Mouse (Mus musculus) heart, postnatal 0 days (tissue): ENCODE measurements around the gene Mapkapk2. TPM values are rescaled to one million over a fixed set of nuclear protein-coding genes. Genes with fewer than 3 reads are reported as not detected.

Experiments
- ATAC-seq: fragments of 200-750 bp; cut with Nextera tagmentation; 2 replicates; pipeline ENCODE4 v1.8.0; 2017; ENCODE audit warnings: low read depth, moderate number of reproducible peaks, moderate library complexity; ENCODE audit not compliant: insufficient read depth
- DNase-seq: peaks from one replicate; pipeline ENCODE4 v3.0.0-alpha.2; 2016; ENCODE audit warnings: low spot score
- H3K27ac ChIP-seq: fragments of 300-500 bp; sonication (generic); 2 replicates; pipeline ENCODE4 v1.5.1; 2014; ENCODE audit warnings: low read depth, mild to moderate bottlenecking
- H3K27me3 ChIP-seq: fragments of 300-500 bp; sonication (generic); 2 replicates; pipeline ENCODE4 v1.6.1; 2014; ENCODE audit warnings: low read length, mixed read lengths; ENCODE audit not compliant: control insufficient read depth, insufficient read depth
- H3K36me3 ChIP-seq: fragments of 300-500 bp; sonication (generic); replicated peaks from 2 replicates; pipeline ENCODE4 v1.6.1; 2014; ENCODE audit warnings: low read length, mixed read lengths; ENCODE audit not compliant: control insufficient read depth, insufficient read depth
- H3K4me1 ChIP-seq: fragments of 300-500 bp; sonication (generic); 2 replicates; pipeline ENCODE4 v1.6.1; 2014; ENCODE audit warnings: antibody characterized with exemption; ENCODE audit not compliant: control insufficient read depth, insufficient read depth
- H3K4me2 ChIP-seq: fragments of 300-500 bp; sonication (generic); 2 replicates; pipeline ENCODE4 v1.6.1; 2014; ENCODE audit warnings: low read depth, mild to moderate bottlenecking, low read length, moderate library complexity
- H3K4me3 ChIP-seq: fragments of 300-500 bp; sonication (generic); 2 replicates; pipeline ENCODE4 v1.5.1; 2014; ENCODE audit warnings: low read depth, low read length
- H3K9ac ChIP-seq: fragments of 300-500 bp; sonication (generic); replicated peaks from 2 replicates; pipeline ENCODE4 v1.6.1; 2014; ENCODE audit warnings: low read depth, low read length, mixed read lengths
- H3K9me3 ChIP-seq: fragments of 300-500 bp; sonication (generic); replicated peaks from 2 replicates; pipeline ENCODE4 v1.6.1; 2016; ENCODE audit warnings: low read length; ENCODE audit not compliant: control insufficient read depth
- CTCF ChIP-seq: IDR thresholded peaks from 2 replicates; pipeline ENCODE4 v1.5.1; 2016; ENCODE audit warnings: antibody characterized with exemption, control low read depth, low read depth
- EP300 ChIP-seq: IDR thresholded peaks from 2 replicates; pipeline ENCODE4 v1.6.1; 2016; ENCODE audit warnings: antibody characterized with exemption, low read depth
- WGBS: fragments of 180-500 bp; shearing (Covaris S2); extraction: QIAGEN DNeasy Blood & Tissue Kit; methylation state at CpG from one replicate; pipeline ENCODE4 v1.1.7; 2014; 5-methylcytosine and 5-hydroxymethylcytosine counted together
- polyA plus RNA-seq: library from polyadenylated mRNA; unstranded; fragments of >200 nt; fragmentation: Nextera tagmentation; extraction: Ambion mirVana; gene quantifications from 2 replicates; pipeline ENCODE4 v1.2.1, GENCODE M21; 2015
- total RNA-seq: library from RNA; depleted of rRNA; stranded (reverse); fragments of >200 nt; gene quantifications from 2 replicates; pipeline ENCODE4 v1.2.3, GENCODE M21; 2014; ENCODE audit warnings: low replicate concordance

Mapkapk2 gene
- total and polyA plus RNA-seq, 2 experiments from 2014 or later = 69.9 to 302 TPM

DNA sequence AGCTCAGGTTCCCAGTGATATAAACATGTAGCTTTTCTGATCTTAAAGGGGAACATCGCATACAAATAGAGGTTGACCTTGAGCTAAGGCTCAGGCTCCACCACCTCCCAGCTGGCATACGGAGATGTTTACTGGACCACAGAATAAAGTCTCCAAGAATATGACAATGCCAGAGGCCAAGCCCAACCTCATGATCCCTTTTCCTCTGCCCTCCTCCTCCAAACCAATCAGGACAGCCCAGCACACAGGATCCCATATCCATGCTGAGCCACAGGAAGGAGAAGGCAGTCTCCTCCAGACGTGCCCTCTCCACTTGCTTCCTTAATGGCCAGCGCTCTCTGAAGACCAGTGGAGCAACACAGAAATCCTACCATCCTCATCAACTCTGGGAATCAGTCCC is 6.7 kb downstream of the Mapkapk2 start:
- H3K4me1 ChIP-seq = peaks cover 93% of the 10 kb centered on the region
- DNase-seq (no peak), ATAC-seq (peak; percentile 15; the same call in 1 of the 2 replicates)
- peak overlapping the region; percentile 47 for H3K4me2 ChIP-seq
- TF ChIP-seq EP300 (no peak), CTCF (no peak)
- H3K36me3 ChIP-seq = no peaks in the 10 kb centered on the region
- H3K4me3 ChIP-seq = 0 out of 2 replicates have a peak overlapping the region, but pooled peaks have one; percentile 8
- no peaks in the 10 kb centered on the region for H3K27me3 ChIP-seq
- WGBS = 37% methylated on average over 4 of the region's 4 CpGs
- H3K9me3 ChIP-seq = no peaks in the 10 kb centered on the region
- H3K27ac ChIP-seq = peak overlapping the region; percentile 92
- H3K9ac ChIP-seq = peak overlapping the region; percentile 53

GRCm38 (mm10) chr1:131090261-131090660 is 7.4 kb downstream of the Mapkapk2 start:
- Histone ChIP-seq H3K9ac (peak overlapping the region; percentile 53), H3K27ac (peak overlapping the region; percentile 92), H3K4me1 (peaks cover 89% of the 10 kb centered on the region), H3K4me3 (0 out of 2 replicates have a peak overlapping the region, but pooled peaks have one; percentile 8), H3K9me3 (no peaks in the 10 kb centered on the region), H3K27me3 (no peaks in the 10 kb centered on the region), H3K4me2 (peak overlapping the region; percentile 47), H3K36me3 (no peaks in the 10 kb centered on the region)
- ATAC-seq (peak; percentile 82), DNase-seq (peak; percentile 86)
- 15% methylated on average over 5 of the region's 5 CpGs for WGBS
- TF ChIP-seq EP300 (no peak), CTCF (no peak)

GRCm38 (mm10) chr1:131089525-131090127 is 8.0 kb downstream of the Mapkapk2 start:
- DNase-seq (no peak), ATAC-seq (peak; percentile 62)
- 47% methylated on average over 2 of the region's 2 CpGs for WGBS
- Histone ChIP-seq H3K27ac (peak overlapping the region; percentile 92), H3K27me3 (no peaks in the 10 kb centered on the region), H3K4me1 (peaks cover 89% of the 10 kb centered on the region), H3K4me3 (no peak overlapping the region), H3K9ac (peak overlapping the region; percentile 10; the same call in 1 of the 2 replicates), H3K4me2 (peak overlapping the region; percentile 36), H3K9me3 (no peaks in the 10 kb centered on the region), H3K36me3 (no peaks in the 10 kb centered on the region)
- TF ChIP-seq EP300 = no peak
- no peak for TF ChIP-seq CTCF

DNA sequence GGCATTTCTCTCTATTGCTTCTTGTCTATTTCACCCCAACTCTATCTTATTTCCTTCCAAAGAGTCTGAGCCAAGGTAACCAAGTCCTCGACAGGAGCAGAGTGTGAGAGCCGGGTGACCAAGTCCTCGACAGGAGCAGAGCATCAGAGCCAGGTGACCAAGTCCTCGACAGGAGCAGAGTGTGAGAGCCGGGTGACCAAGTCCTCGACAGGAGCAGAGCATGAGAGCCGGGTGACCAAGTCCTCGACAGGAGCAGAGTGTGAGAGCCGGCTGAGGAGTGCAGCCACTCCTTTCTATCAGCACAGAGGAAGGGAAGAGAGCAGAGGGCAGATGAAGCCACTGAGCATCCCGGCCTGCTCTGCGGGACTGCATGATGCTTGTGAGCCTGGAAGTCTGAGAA is 9.1 kb downstream of the Mapkapk2 start:
- Histone ChIP-seq H3K36me3 (no peaks in the 10 kb centered on the region), H3K27me3 (no peaks in the 10 kb centered on the region), H3K4me2 (peak overlapping the region; percentile 15; the same call in 1 of the 2 replicates), H3K4me1 (peaks cover 93% of the 10 kb centered on the region), H3K9ac (no peak overlapping the region), H3K9me3 (no peaks in the 10 kb centered on the region), H3K4me3 (no peak overlapping the region), H3K27ac (peak overlapping the region; percentile 46)
- DNase-seq (no peak), ATAC-seq (no peak)
- TF ChIP-seq EP300 = no peak
- TF ChIP-seq CTCF = no peak
- 25% methylated on average over 11 of the region's 11 CpGs for WGBS

DNA sequence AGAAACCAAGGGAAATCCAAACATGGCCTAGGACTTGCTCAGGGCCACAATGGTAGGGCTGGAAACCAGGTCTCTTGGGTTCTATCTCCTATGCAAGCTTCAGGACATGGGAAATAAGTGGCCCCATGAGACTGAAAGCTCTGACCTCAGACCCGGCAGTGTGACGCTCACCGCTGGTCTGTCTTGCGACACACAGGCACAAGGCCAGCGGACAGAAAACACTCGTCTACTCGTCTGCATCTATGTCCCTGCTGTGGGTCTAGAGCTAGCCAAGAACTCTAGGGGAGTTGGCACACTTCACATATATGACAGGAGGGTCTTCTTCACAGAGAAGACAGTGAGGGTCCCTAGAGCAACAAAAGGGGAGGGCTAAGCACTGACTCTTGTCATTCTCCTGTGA is 10.7 kb downstream of the Mapkapk2 start:
- ATAC-seq (no peak), DNase-seq (no peak)
- Histone ChIP-seq H3K36me3 (no peaks in the 10 kb centered on the region), H3K4me3 (no peak overlapping the region; the same call in 1 of the 2 replicates), H3K9me3 (no peaks in the 10 kb centered on the region), H3K4me2 (peak overlapping the region; percentile 32), H3K27ac (peak overlapping the region; percentile 15; the same call in 1 of the 2 replicates), H3K27me3 (no peaks in the 10 kb centered on the region), H3K9ac (0 out of 2 replicates have a peak overlapping the region, but pooled peaks have one; percentile 27), H3K4me1 (peaks cover 93% of the 10 kb centered on the region)
- TF ChIP-seq EP300 (no peak), CTCF (no peak)
- WGBS = 16% methylated on average over 7 of the region's 7 CpGs
